ENCODE assay signal across 26 mouse cellular contexts in the genomic region with DNA sequence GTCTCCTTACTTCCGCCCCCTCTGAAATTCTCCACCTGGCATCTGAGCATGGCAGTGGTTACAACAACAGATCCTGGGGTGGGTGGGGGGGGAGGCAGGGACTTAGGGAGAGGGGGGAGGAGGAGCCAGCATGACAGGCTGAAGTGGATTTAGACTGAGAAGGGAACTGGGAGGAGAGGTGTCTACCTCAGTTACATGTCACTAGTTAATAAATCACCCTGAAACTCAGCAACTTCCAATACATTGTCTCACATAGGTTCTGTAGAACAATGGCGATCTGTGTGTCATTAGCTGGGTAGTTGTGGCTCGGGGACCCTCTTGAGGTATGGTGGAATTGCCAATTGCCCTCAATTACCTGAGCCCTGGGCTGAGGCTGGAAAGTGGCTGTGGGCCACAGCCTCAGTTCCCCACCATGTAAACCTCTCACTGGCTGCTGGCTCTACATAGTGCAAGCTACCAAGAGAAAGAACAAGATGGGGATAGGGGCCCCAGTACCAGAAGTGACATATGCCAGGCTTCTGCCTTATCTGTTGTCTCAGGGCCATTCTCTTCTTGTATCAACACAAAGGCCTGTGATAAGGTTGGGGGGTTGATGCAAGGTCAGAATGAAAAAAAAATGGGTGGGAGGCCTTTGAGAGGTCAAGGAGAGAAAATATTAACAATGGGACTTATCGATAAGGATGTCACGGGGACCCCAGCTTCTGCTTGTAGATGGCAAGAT. TPM values are rescaled to one million over a fixed set of nuclear protein-coding genes. Genes with fewer than 3 reads are reported as not detected.
DNase-seq lines count a peak whose midpoint lies in the region; ATAC-seq lines count a peak whose summit lies in the region.
"Had no signal": no experiment of that assay in that cellular context is flagged by ENCODE, and none has a peak within 500 bp of the region (broad histone marks: within the 10 kb centered on the region; RNA-seq: fewer than 3 reads in every experiment).

No protein-coding gene starts in this region.

- WGBS in kidney, embryonic 15.5 days, result 76% methylated on average over 5 of the region's 5 CpGs
- 50% methylated on average over 5 of the region's 5 CpGs for WGBS in intestine, embryonic 16.5 days

- H3K27ac ChIP-seq in kidney, embryonic 15.5 days, result no peak overlapping the region
- peak overlapping the region; percentile 50 for H3K27ac ChIP-seq in intestine, embryonic 16.5 days (ENCODE audit: low read length)
- H3K27ac ChIP-seq: embryonic facial prominence, embryonic 12.5 days; forebrain, embryonic 15.5 days; hindbrain, embryonic 15.5 days; left cerebral cortex, adult 2 months; midbrain, embryonic 15.5 days; stomach, postnatal 0 days had no signal

- H3K4me3 ChIP-seq in kidney, embryonic 15.5 days (replicated peaks), result no peak overlapping the region
- H3K4me3 ChIP-seq in intestine, embryonic 16.5 days (ENCODE audit: low read length), result no peak overlapping the region
- H3K4me3 ChIP-seq: embryonic facial prominence, embryonic 12.5 days; forebrain, embryonic 15.5 days; hindbrain, embryonic 15.5 days; left cerebral cortex, adult 2 months; midbrain, embryonic 15.5 days had no signal

- DNase-seq in kidney, postnatal 4 days, result no peak
- no peak for DNase-seq in B cell, adult 2 months
- DNase-seq in layer of hippocampus, adult 9-11 months, result no peak
- DNase-seq: adrenal gland, postnatal 10 days; cerebellum, adult 9-10 months; kidney, adult 18-20 months; kidney, postnatal 25 days; left cerebral cortex, postnatal 4 days; lung, postnatal 10 days had no signal

- H3K4me2 ChIP-seq in kidney, embryonic 15.5 days, result no peak overlapping the region
- no peak overlapping the region for H3K4me2 ChIP-seq in intestine, embryonic 16.5 days (ENCODE audit: low read depth, low read length)
- H3K4me2 ChIP-seq: embryonic facial prominence, embryonic 12.5 days; forebrain, embryonic 15.5 days; hindbrain, embryonic 15.5 days; midbrain, embryonic 15.5 days had no signal

- H3K36me3 ChIP-seq in kidney, embryonic 15.5 days, result no peaks in the 10 kb centered on the region
- H3K36me3 ChIP-seq in intestine, embryonic 16.5 days (ENCODE audit: control insufficient read depth, insufficient read depth, low read length), result no peaks in the 10 kb centered on the region
- H3K36me3 ChIP-seq: embryonic facial prominence, embryonic 12.5 days; forebrain, embryonic 15.5 days; hindbrain, embryonic 15.5 days; midbrain, embryonic 15.5 days had no signal

- no peaks in the 10 kb centered on the region for H3K9me3 ChIP-seq in kidney, embryonic 15.5 days (replicated peaks)
- no peaks in the 10 kb centered on the region for H3K9me3 ChIP-seq in intestine, embryonic 16.5 days (ENCODE audit: control insufficient read depth, low read length)
- H3K9me3 ChIP-seq: embryonic facial prominence, embryonic 12.5 days; forebrain, embryonic 15.5 days; hindbrain, embryonic 15.5 days; midbrain, embryonic 15.5 days had no signal

- H3K4me1 ChIP-seq in kidney, embryonic 15.5 days, result peaks cover under 1% of the 10 kb centered on the region
- H3K4me1 ChIP-seq in intestine, embryonic 16.5 days (ENCODE audit: control insufficient read depth, insufficient read depth, low read length), result peaks cover 19% of the 10 kb centered on the region
- H3K4me1 ChIP-seq: forebrain, embryonic 15.5 days had no signal

- no peak overlapping the region for H3K9ac ChIP-seq in kidney, embryonic 15.5 days
- no peak overlapping the region for H3K9ac ChIP-seq in intestine, embryonic 16.5 days (ENCODE audit: low read depth, low read length)
- H3K9ac ChIP-seq: embryonic facial prominence, embryonic 12.5 days; forebrain, embryonic 15.5 days; hindbrain, embryonic 15.5 days; midbrain, embryonic 15.5 days had no signal

- peaks cover 23% of the 10 kb centered on the region for H3K27me3 ChIP-seq in kidney, embryonic 15.5 days
- H3K27me3 ChIP-seq in intestine, embryonic 16.5 days (replicated peaks; ENCODE audit: control insufficient read depth, insufficient read depth, low read length), result 0 out of 2 replicates have a peak, but pooled peaks cover 4% of the 10 kb centered on the region

- ATAC-seq in kidney, embryonic 15.5 days (replicated peaks; ENCODE audit: low FRiP score), result peak; percentile 22; the same call in 1 of the 2 replicates
- ATAC-seq in erythroblast, adult 5-6 weeks (replicated peaks; ENCODE audit: low FRiP score, poor library complexity, severe bottlenecking), result 0 out of 2 replicates have a peak, but pooled peaks have one; percentile 31
- ATAC-seq in intestine, embryonic 16.5 days, result peak; percentile 66
- ATAC-seq in megakaryocyte-erythroid progenitor cell, adult 5-6 weeks (replicated peaks; ENCODE audit: low FRiP score, low TSS enrichment, poor library complexity, severe bottlenecking), result peak; percentile 54; the same call in 1 of the 2 replicates
- ATAC-seq: activated CD4-positive, CD25-positive, alpha-beta regulatory T cell, adult 4 months; forebrain, embryonic 15.5 days; midbrain, embryonic 15.5 days had no signal

RNA-seq across cellular contexts. Expression of a gene that starts 5.6 kb away (rescaled TPM):
- polyA plus RNA-seq in kidney, embryonic 15.5 days (2015; fragmentation: Nextera tagmentation; extraction: Ambion mirVana), result 0.23 and 0.28 TPM in 2 replicates
- not detected in 2 replicates for total RNA-seq in erythroblast, adult 5-6 weeks (2015; ENCODE audit: low replicate concordance)
- not detected in 2 replicates for total RNA-seq in erythroblast, adult 5-6 weeks (2017; ENCODE audit: low replicate concordance)
- 2.6 and 3.5 TPM in 2 replicates for polyA plus RNA-seq in intestine, embryonic 16.5 days (2015; fragmentation: Nextera tagmentation; extraction: Ambion mirVana)
- total RNA-seq in megakaryocyte-erythroid progenitor cell, adult 5-6 weeks (2014; fragmentation: Nextera tagmentation), result 0.24 TPM in 1 of 2 replicates, not detected in the other
- 0.38 TPM in 1 of 2 replicates, not detected in the other for total RNA-seq in megakaryocyte-erythroid progenitor cell, adult 5-6 weeks (2017)
- total RNA-seq: adrenal gland, postnatal 10 days; gastrocnemius, postnatal 4 days; liver, adult 2 months; megakaryocyte, adult 5-6 weeks; neutrophil, adult 5-6 weeks had no signal
- polyA plus RNA-seq: activated CD4-positive, CD25-positive, alpha-beta regulatory T cell, adult 4 months; liver, adult 2 months had no signal

RNA-seq across cellular contexts. Expression of a gene that starts 5.6 kb away (rescaled TPM):
- 31.3 and 32.5 TPM in 2 replicates for polyA plus RNA-seq in kidney, embryonic 15.5 days (2015; fragmentation: Nextera tagmentation; extraction: Ambion mirVana)
- total RNA-seq in erythroblast, adult 5-6 weeks (2015; ENCODE audit: low replicate concordance), result 2.3 and 7.9 TPM in 2 replicates
- 9.9 and 12.0 TPM in 2 replicates for total RNA-seq in erythroblast, adult 5-6 weeks (2017; ENCODE audit: low replicate concordance)
- 32.3 and 33.3 TPM in 2 replicates for polyA plus RNA-seq in intestine, embryonic 16.5 days (2015; fragmentation: Nextera tagmentation; extraction: Ambion mirVana)
- total RNA-seq in megakaryocyte-erythroid progenitor cell, adult 5-6 weeks (2014; fragmentation: Nextera tagmentation), result 22.6 and 32.0 TPM in 2 replicates
- 36.1 and 52.6 TPM in 2 replicates for total RNA-seq in megakaryocyte-erythroid progenitor cell, adult 5-6 weeks (2017)

RNA-seq across cellular contexts. Expression of a gene that starts 22.1 kb away (rescaled TPM):
- polyA plus RNA-seq in kidney, embryonic 15.5 days (2015; fragmentation: Nextera tagmentation; extraction: Ambion mirVana), result 115 and 123 TPM in 2 replicates
- 36.1 and 41.0 TPM in 2 replicates for total RNA-seq in erythroblast, adult 5-6 weeks (2015; ENCODE audit: low replicate concordance)
- 43.0 and 68.2 TPM in 2 replicates for total RNA-seq in erythroblast, adult 5-6 weeks (2017; ENCODE audit: low replicate concordance)
- polyA plus RNA-seq in intestine, embryonic 16.5 days (2015; fragmentation: Nextera tagmentation; extraction: Ambion mirVana), result 78.0 and 82.5 TPM in 2 replicates
- 58.2 and 97.1 TPM in 2 replicates for total RNA-seq in megakaryocyte-erythroid progenitor cell, adult 5-6 weeks (2014; fragmentation: Nextera tagmentation)
- 35.4 and 36.7 TPM in 2 replicates for total RNA-seq in megakaryocyte-erythroid progenitor cell, adult 5-6 weeks (2017)

RNA-seq across cellular contexts. Expression of a gene that starts 24.4 kb away (rescaled TPM):
- 10.8 and 12.9 TPM in 2 replicates for polyA plus RNA-seq in kidney, embryonic 15.5 days (2015; fragmentation: Nextera tagmentation; extraction: Ambion mirVana)
- 2.5 and 8.3 TPM in 2 replicates for total RNA-seq in erythroblast, adult 5-6 weeks (2015; ENCODE audit: low replicate concordance)
- total RNA-seq in erythroblast, adult 5-6 weeks (2017; ENCODE audit: low replicate concordance), result 2.5 and 3.7 TPM in 2 replicates
- polyA plus RNA-seq in intestine, embryonic 16.5 days (2015; fragmentation: Nextera tagmentation; extraction: Ambion mirVana), result 11.6 and 11.9 TPM in 2 replicates
- 23.5 and 24.6 TPM in 2 replicates for total RNA-seq in megakaryocyte-erythroid progenitor cell, adult 5-6 weeks (2014; fragmentation: Nextera tagmentation)
- 18.5 and 21.8 TPM in 2 replicates for total RNA-seq in megakaryocyte-erythroid progenitor cell, adult 5-6 weeks (2017)

RNA-seq across cellular contexts. Expression of a gene that starts 31.9 kb away (rescaled TPM):
- not detected in 2 replicates for polyA plus RNA-seq in kidney, embryonic 15.5 days (2015; fragmentation: Nextera tagmentation; extraction: Ambion mirVana)
- not detected in 2 replicates for total RNA-seq in erythroblast, adult 5-6 weeks (2015; ENCODE audit: low replicate concordance)
- not detected in 2 replicates for total RNA-seq in erythroblast, adult 5-6 weeks (2017; ENCODE audit: low replicate concordance)
- 0.09 TPM in 1 of 2 replicates, not detected in the other for polyA plus RNA-seq in intestine, embryonic 16.5 days (2015; fragmentation: Nextera tagmentation; extraction: Ambion mirVana)
- not detected in 2 replicates for total RNA-seq in megakaryocyte-erythroid progenitor cell, adult 5-6 weeks (2014; fragmentation: Nextera tagmentation)
- not detected in 2 replicates for total RNA-seq in megakaryocyte-erythroid progenitor cell, adult 5-6 weeks (2017)
- total RNA-seq: adrenal gland, postnatal 10 days; gastrocnemius, postnatal 4 days; liver, adult 2 months; megakaryocyte, adult 5-6 weeks; neutrophil, adult 5-6 weeks had no signal
- polyA plus RNA-seq: activated CD4-positive, CD25-positive, alpha-beta regulatory T cell, adult 4 months; forebrain, embryonic 15.5 days; heart, postnatal 0 days; liver, adult 2 months; stomach, postnatal 0 days; thymus, postnatal 0 days had no signal
